Mouse (Mus musculus) stomach, embryonic 15.5 days (tissue): ENCODE measurements around the gene Zfp423. TPM values are rescaled to one million over a fixed set of nuclear protein-coding genes. Genes with fewer than 3 reads are reported as not detected.

Source experiments
- ATAC-seq: fragments of 200-750 bp; cut with Nextera tagmentation; 2 replicates; pipeline ENCODE4 v1.8.0; 2017; ENCODE audit warnings: low read depth, moderate number of reproducible peaks, moderate TSS enrichment; ENCODE audit not compliant: insufficient read depth, low FRiP score
- H3K27ac ChIP-seq: fragments of 300-500 bp; sonication (generic); 2 replicates; pipeline ENCODE4 v1.5.1; 2015; ENCODE audit warnings: mild to moderate bottlenecking, inconsistent platforms
- H3K27me3 ChIP-seq: fragments of 300-500 bp; sonication (generic); replicated peaks from 2 replicates; pipeline ENCODE4 v1.6.1; 2015; ENCODE audit warnings: inconsistent platforms
- H3K36me3 ChIP-seq: fragments of 300-500 bp; sonication (generic); 2 replicates; pipeline ENCODE4 v1.6.1; 2015; ENCODE audit warnings: inconsistent platforms
- H3K4me1 ChIP-seq: fragments of 300-500 bp; sonication (generic); 2 replicates; pipeline ENCODE4 v1.6.1; 2015; ENCODE audit warnings: inconsistent platforms
- H3K4me2 ChIP-seq: fragments of 300-500 bp; sonication (generic); 2 replicates; pipeline ENCODE4 v1.6.1; 2015; ENCODE audit warnings: mild to moderate bottlenecking, inconsistent platforms
- H3K4me3 ChIP-seq: fragments of 300-500 bp; sonication (generic); replicated peaks from 2 replicates; pipeline ENCODE4 v1.5.1; 2015; ENCODE audit warnings: inconsistent platforms
- H3K9ac ChIP-seq: fragments of 300-500 bp; sonication (generic); 2 replicates; pipeline ENCODE4 v1.6.1; 2015; ENCODE audit warnings: inconsistent platforms
- H3K9me3 ChIP-seq: fragments of 300-500 bp; sonication (generic); 2 replicates; pipeline ENCODE4 v1.6.1; 2016; ENCODE audit warnings: inconsistent platforms
- WGBS: fragments of 180-500 bp; shearing (Covaris S2); methylation state at CpG from one replicate; pipeline ENCODE4 v1.1.7; 2015; 5-methylcytosine and 5-hydroxymethylcytosine counted together
- polyA plus RNA-seq: library from polyadenylated mRNA; unstranded; fragments of >200 nt; fragmentation: Nextera tagmentation; extraction: Ambion mirVana; gene quantifications from 2 replicates; pipeline ENCODE4 v1.2.1, GENCODE M21; 2015

The Zfp423 gene
- polyA plus RNA-seq, 1 experiment from 2014 or later: 9.3 TPM

GRCm38 (mm10) chr8:87747582-87747981 lies 211.8 kb downstream of the Zfp423 start:
- Histone ChIP-seq H3K36me3 (no peaks in the 10 kb centered on the region), H3K9ac (no peak overlapping the region), H3K9me3 (no peaks in the 10 kb centered on the region), H3K4me1 (peaks cover 33% of the 10 kb centered on the region), H3K4me2 (no peak overlapping the region), H3K27ac (no peak overlapping the region), H3K4me3 (no peak overlapping the region), H3K27me3 (no peaks in the 10 kb centered on the region)
- ATAC-seq: 0 out of 2 replicates have a peak, but pooled peaks have one; percentile 33
- 37% methylated on average over 8 of the region's 8 CpGs for WGBS

- Histone ChIP-seq H3K36me3 (no peaks in the 10 kb centered on the region), H3K9me3 (no peaks in the 10 kb centered on the region), H3K4me3 (no peak overlapping the region), H3K4me1 (peaks cover 33% of the 10 kb centered on the region), H3K27me3 (no peaks in the 10 kb centered on the region), H3K9ac (no peak overlapping the region), H3K27ac (no peak overlapping the region), H3K4me2 (no peak overlapping the region)
- ATAC-seq: peak; percentile 35; the same call in 1 of the 2 replicates
- 34% methylated on average over 8 of the region's 8 CpGs for WGBS
These were observed 212.3 kb downstream of the Zfp423 start for GRCm38 (mm10) chr8:87747142-87747541.

- Histone ChIP-seq H3K27ac (0 out of 2 replicates have a peak overlapping the region, but pooled peaks have one; percentile 21), H3K4me2 (peak overlapping the region; percentile 22), H3K4me1 (peaks cover 33% of the 10 kb centered on the region), H3K36me3 (no peaks in the 10 kb centered on the region), H3K4me3 (no peak overlapping the region), H3K9me3 (no peaks in the 10 kb centered on the region), H3K9ac (no peak overlapping the region), H3K27me3 (no peaks in the 10 kb centered on the region)
- 37% methylated on average over 14 of the region's 14 CpGs for WGBS
- peak; percentile 61; the same call in 1 of the 2 replicates for ATAC-seq
These were observed 213.3 kb downstream of the Zfp423 start for GRCm38 (mm10) chr8:87746072-87746471.

- H3K27me3 ChIP-seq: no peaks in the 10 kb centered on the region
- 81% methylated on average over 20 of the region's 20 CpGs for WGBS
- no peak for ATAC-seq
- H3K4me1 ChIP-seq: peaks cover 29% of the 10 kb centered on the region
- H3K9me3 ChIP-seq: no peaks in the 10 kb centered on the region
- no peaks in the 10 kb centered on the region for H3K36me3 ChIP-seq
- no peak overlapping the region for H3K4me3 ChIP-seq
- no peak overlapping the region for H3K9ac ChIP-seq
- H3K4me2 ChIP-seq: no peak overlapping the region
- no peak overlapping the region for H3K27ac ChIP-seq
These were observed 214.2 kb downstream of the Zfp423 start for GRCm38 (mm10) chr8:87745125-87745698.

GRCm38 (mm10) chr8:87744556-87744955 lies 214.8 kb downstream of the Zfp423 start:
- 68% methylated on average over 6 of the region's 6 CpGs for WGBS
- no peak overlapping the region for H3K9ac ChIP-seq
- H3K36me3 ChIP-seq: no peaks in the 10 kb centered on the region
- H3K4me1 ChIP-seq: peaks cover 29% of the 10 kb centered on the region
- H3K4me2 ChIP-seq: no peak overlapping the region
- no peak overlapping the region for H3K27ac ChIP-seq
- no peak overlapping the region for H3K4me3 ChIP-seq
- H3K27me3 ChIP-seq: no peaks in the 10 kb centered on the region
- no peak for ATAC-seq
- no peaks in the 10 kb centered on the region for H3K9me3 ChIP-seq

GRCm38 (mm10) chr8:87742016-87742415 lies 217.4 kb downstream of the Zfp423 start:
- H3K27me3 ChIP-seq: no peaks in the 10 kb centered on the region
- no peaks in the 10 kb centered on the region for H3K36me3 ChIP-seq
- H3K4me1 ChIP-seq: peaks cover 17% of the 10 kb centered on the region
- no peak overlapping the region for H3K4me2 ChIP-seq
- no peak overlapping the region for H3K4me3 ChIP-seq
- WGBS: 89% methylated on average over 19 of the region's 19 CpGs
- ATAC-seq: no peak
- H3K9me3 ChIP-seq: no peaks in the 10 kb centered on the region
- H3K9ac ChIP-seq: no peak overlapping the region
- no peak overlapping the region for H3K27ac ChIP-seq

GRCm38 (mm10) chr8:87740946-87741530 lies 218.4 kb downstream of the Zfp423 start:
- no peak overlapping the region for H3K4me3 ChIP-seq
- H3K27me3 ChIP-seq: no peaks in the 10 kb centered on the region
- H3K9ac ChIP-seq: no peak overlapping the region
- H3K9me3 ChIP-seq: no peaks in the 10 kb centered on the region
- ATAC-seq: no peak
- 90% methylated on average over 11 of the region's 11 CpGs for WGBS
- H3K27ac ChIP-seq: no peak overlapping the region
- no peaks in the 10 kb centered on the region for H3K36me3 ChIP-seq
- no peak overlapping the region for H3K4me2 ChIP-seq
- H3K4me1 ChIP-seq: peaks cover 10% of the 10 kb centered on the region

- no peak overlapping the region for H3K9ac ChIP-seq
- WGBS: 68% methylated on average over 11 of the region's 11 CpGs
These were observed 221.5 kb downstream of the Zfp423 start for GRCm38 (mm10) chr8:87737900-87738299.

GRCm38 (mm10) chr8:87734902-87735301 lies 224.5 kb downstream of the Zfp423 start:
- Histone ChIP-seq H3K9me3 (no peaks in the 10 kb centered on the region), H3K4me3 (no peak overlapping the region), H3K36me3 (no peaks in the 10 kb centered on the region), H3K27me3 (no peaks in the 10 kb centered on the region), H3K4me1 (peaks cover 6% of the 10 kb centered on the region), H3K27ac (no peak overlapping the region), H3K4me2 (no peak overlapping the region), H3K9ac (no peak overlapping the region)
- 63% methylated on average over 4 of the region's 4 CpGs for WGBS
- ATAC-seq: peak; percentile 11; the same call in 1 of the 2 replicates

More at GRCm38 (mm10) chr8:87737900-87738299, 221.5 kb downstream of the Zfp423 start:
- no peak overlapping the region for H3K27ac ChIP-seq
- H3K9me3 ChIP-seq: no peaks in the 10 kb centered on the region
- no peaks in the 10 kb centered on the region for H3K36me3 ChIP-seq
- no peak overlapping the region for H3K4me2 ChIP-seq
- no peak for ATAC-seq
- H3K4me1 ChIP-seq: peaks cover 6% of the 10 kb centered on the region
- H3K4me3 ChIP-seq: no peak overlapping the region
- H3K27me3 ChIP-seq: no peaks in the 10 kb centered on the region

GRCm38 (mm10) chr8:87734496-87734895 lies 224.9 kb downstream of the Zfp423 start:
- H3K36me3 ChIP-seq: no peaks in the 10 kb centered on the region
- no peaks in the 10 kb centered on the region for H3K27me3 ChIP-seq
- H3K9ac ChIP-seq: no peak overlapping the region
- ATAC-seq: peak; percentile 66
- no peak overlapping the region for H3K4me2 ChIP-seq
- 62% methylated on average over 7 of the region's 7 CpGs for WGBS
- H3K9me3 ChIP-seq: no peaks in the 10 kb centered on the region
- no peak overlapping the region for H3K4me3 ChIP-seq
- H3K27ac ChIP-seq: no peak overlapping the region
- H3K4me1 ChIP-seq: peaks cover 6% of the 10 kb centered on the region

- WGBS: 93% methylated on average over 12 of the region's 12 CpGs
- no peak for ATAC-seq
These were observed 228.3 kb downstream of the Zfp423 start for GRCm38 (mm10) chr8:87731062-87731461.

GRCm38 (mm10) chr8:87723015-87723414 lies 236.4 kb downstream of the Zfp423 start:
- H3K9me3 ChIP-seq: no peaks in the 10 kb centered on the region
- H3K27me3 ChIP-seq: no peaks in the 10 kb centered on the region
- no peak overlapping the region for H3K27ac ChIP-seq
- no peak overlapping the region for H3K9ac ChIP-seq
- no peak overlapping the region for H3K4me2 ChIP-seq
- no peak for ATAC-seq
- WGBS: 56% methylated on average over 8 of the region's 8 CpGs
- no peak overlapping the region for H3K4me3 ChIP-seq
- H3K4me1 ChIP-seq: peaks cover 16% of the 10 kb centered on the region; the same call in 1 of the 2 replicates
- H3K36me3 ChIP-seq: no peaks in the 10 kb centered on the region

More at GRCm38 (mm10) chr8:87731062-87731461, 228.3 kb downstream of the Zfp423 start:
- H3K27me3 ChIP-seq: no peaks in the 10 kb centered on the region
- H3K4me2 ChIP-seq: no peak overlapping the region
- no peaks in the 10 kb centered on the region for H3K9me3 ChIP-seq
- no peak overlapping the region for H3K9ac ChIP-seq
- peaks cover 6% of the 10 kb centered on the region for H3K4me1 ChIP-seq
- H3K27ac ChIP-seq: no peak overlapping the region
- H3K4me3 ChIP-seq: no peak overlapping the region
- H3K36me3 ChIP-seq: no peaks in the 10 kb centered on the region
